Mouse (Mus musculus) liver, embryonic 13.5 days (tissue): Measurements from ENCODE around the gene Fbxl17. TPM values are rescaled to one million over a fixed set of nuclear protein-coding genes. Genes with fewer than 3 reads are reported as not detected.

Experiments
- ATAC-seq: fragments of 200-750 bp; cut with Nextera tagmentation; 2 replicates; pipeline ENCODE4 v1.8.0; 2017; ENCODE audit warnings: low read depth, mild to moderate bottlenecking, moderate number of reproducible peaks, moderate library complexity
- DNase-seq: peaks from one replicate; pipeline ENCODE4 v3.0.0; 2022
- H3K27ac ChIP-seq: fragments of 300-500 bp; sonication (generic); 2 replicates; pipeline ENCODE4 v1.5.1; 2015; ENCODE audit warnings: moderate library complexity, mild to moderate bottlenecking, inconsistent platforms
- H3K27me3 ChIP-seq: fragments of 300-500 bp; sonication (generic); 2 replicates; pipeline ENCODE4 v1.6.1; 2015; ENCODE audit warnings: mild to moderate bottlenecking, inconsistent platforms
- H3K36me3 ChIP-seq: fragments of 300-500 bp; sonication (generic); 2 replicates; pipeline ENCODE4 v1.6.1; 2015; ENCODE audit warnings: mild to moderate bottlenecking, inconsistent platforms
- H3K4me1 ChIP-seq: fragments of 300-500 bp; sonication (generic); replicated peaks from 2 replicates; pipeline ENCODE4 v1.6.1; 2015; ENCODE audit warnings: inconsistent platforms
- H3K4me2 ChIP-seq: fragments of 300-500 bp; sonication (generic); 2 replicates; pipeline ENCODE4 v1.6.1; 2015; ENCODE audit warnings: inconsistent platforms, mild to moderate bottlenecking, moderate library complexity
- H3K4me3 ChIP-seq: fragments of 300-500 bp; sonication (generic); replicated peaks from 2 replicates; pipeline ENCODE4 v1.5.1; 2015; ENCODE audit warnings: mild to moderate bottlenecking, inconsistent platforms
- H3K9ac ChIP-seq: fragments of 300-500 bp; sonication (generic); 2 replicates; pipeline ENCODE4 v1.6.1; 2015; ENCODE audit warnings: mild to moderate bottlenecking, inconsistent platforms
- H3K9me3 ChIP-seq: fragments of 300-500 bp; sonication (generic); replicated peaks from 2 replicates; pipeline ENCODE4 v1.6.1; 2016; ENCODE audit warnings: inconsistent platforms
- WGBS: fragments of 180-500 bp; shearing (Covaris S2); methylation state at CpG from one replicate; pipeline ENCODE4 v1.1.7; 2015; ENCODE audit not compliant: insufficient replicate concordance; 5-methylcytosine and 5-hydroxymethylcytosine counted together
- polyA plus RNA-seq: library from polyadenylated mRNA; unstranded; fragments of >200 nt; fragmentation: Nextera tagmentation; extraction: Ambion mirVana; gene quantifications from 2 replicates; pipeline ENCODE4 v1.2.1, GENCODE M21; 2015

The Fbxl17 gene
- polyA plus RNA-seq, 1 experiment from 2014 or later, result 1.7 TPM

- no peak overlapping the region for H3K9ac ChIP-seq
- H3K4me3 ChIP-seq, result no peak overlapping the region
- ATAC-seq, result no peak
Observed at GRCm38 (mm10) chr17:63458052-63458451, 41.8 kb downstream of the Fbxl17 start.

GRCm38 (mm10) chr17:63451311-63452006, 48.4 kb downstream of the Fbxl17 start:
- no peak for DNase-seq
- Histone ChIP-seq H3K9me3 (no peaks in the 10 kb centered on the region), H3K27me3 (no peaks in the 10 kb centered on the region), H3K4me3 (no peak overlapping the region), H3K27ac (no peak overlapping the region), H3K9ac (no peak overlapping the region), H3K36me3 (no peaks in the 10 kb centered on the region), H3K4me1 (no peaks in the 10 kb centered on the region), H3K4me2 (no peak overlapping the region)
- WGBS, result 70% methylated on average over 10 of the region's 10 CpGs
- no peak for ATAC-seq

More at GRCm38 (mm10) chr17:63458052-63458451, 41.8 kb downstream of the Fbxl17 start:
- Histone ChIP-seq H3K27ac (no peak overlapping the region), H3K36me3 (peaks cover 3% of the 10 kb centered on the region), H3K4me2 (no peak overlapping the region), H3K4me1 (no peaks in the 10 kb centered on the region; the same call in 1 of the 2 replicates), H3K9me3 (no peaks in the 10 kb centered on the region), H3K27me3 (no peaks in the 10 kb centered on the region)
- DNase-seq, result no peak
- 80% methylated on average over 3 of the region's 3 CpGs for WGBS

GRCm38 (mm10) chr17:63447691-63448090, 52.1 kb downstream of the Fbxl17 start:
- Histone ChIP-seq H3K4me3 (no peak overlapping the region), H3K4me2 (no peak overlapping the region), H3K4me1 (no peaks in the 10 kb centered on the region), H3K9me3 (no peaks in the 10 kb centered on the region), H3K27me3 (no peaks in the 10 kb centered on the region), H3K27ac (no peak overlapping the region), H3K36me3 (no peaks in the 10 kb centered on the region), H3K9ac (no peak overlapping the region)
- DNase-seq, result no peak
- 72% methylated on average over 10 of the region's 10 CpGs for WGBS
- no peak for ATAC-seq

GRCm38 (mm10) chr17:63446971-63447679, 52.7 kb downstream of the Fbxl17 start:
- no peaks in the 10 kb centered on the region for H3K4me1 ChIP-seq
- no peaks in the 10 kb centered on the region for H3K27me3 ChIP-seq
- ATAC-seq (no peak), DNase-seq (no peak)
- no peaks in the 10 kb centered on the region for H3K36me3 ChIP-seq
- no peak overlapping the region for H3K27ac ChIP-seq
- WGBS, result 75% methylated on average over 10 of the region's 10 CpGs
- no peak overlapping the region for H3K9ac ChIP-seq
- no peak overlapping the region for H3K4me3 ChIP-seq
- H3K9me3 ChIP-seq, result no peaks in the 10 kb centered on the region
- no peak overlapping the region for H3K4me2 ChIP-seq

DNA sequence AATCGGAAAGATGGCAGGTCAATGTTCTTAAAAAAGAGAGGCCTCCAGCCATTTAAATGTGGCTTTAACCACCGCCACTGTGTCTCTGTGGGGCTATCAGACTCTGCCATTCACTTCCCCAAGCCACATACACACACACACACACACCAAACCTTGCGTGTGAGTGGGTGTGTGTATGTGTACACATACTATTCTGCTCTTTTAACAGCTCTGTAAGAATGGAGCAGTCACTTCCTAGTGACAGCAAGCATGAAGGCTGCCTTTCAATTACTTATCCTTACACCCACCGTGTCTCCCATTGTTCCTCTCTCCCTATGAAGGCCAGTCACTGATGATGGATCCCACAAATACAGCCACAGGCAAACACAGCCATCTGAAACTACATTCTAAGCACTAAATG, 54.6 kb downstream of the Fbxl17 start:
- Histone ChIP-seq H3K4me1 (no peaks in the 10 kb centered on the region), H3K27ac (no peak overlapping the region), H3K4me2 (no peak overlapping the region), H3K4me3 (no peak overlapping the region), H3K27me3 (no peaks in the 10 kb centered on the region), H3K9ac (no peak overlapping the region), H3K36me3 (no peaks in the 10 kb centered on the region), H3K9me3 (no peaks in the 10 kb centered on the region)
- DNase-seq, result no peak
- no peak for ATAC-seq
- WGBS, result 53% methylated on average over 4 of the region's 4 CpGs

DNA sequence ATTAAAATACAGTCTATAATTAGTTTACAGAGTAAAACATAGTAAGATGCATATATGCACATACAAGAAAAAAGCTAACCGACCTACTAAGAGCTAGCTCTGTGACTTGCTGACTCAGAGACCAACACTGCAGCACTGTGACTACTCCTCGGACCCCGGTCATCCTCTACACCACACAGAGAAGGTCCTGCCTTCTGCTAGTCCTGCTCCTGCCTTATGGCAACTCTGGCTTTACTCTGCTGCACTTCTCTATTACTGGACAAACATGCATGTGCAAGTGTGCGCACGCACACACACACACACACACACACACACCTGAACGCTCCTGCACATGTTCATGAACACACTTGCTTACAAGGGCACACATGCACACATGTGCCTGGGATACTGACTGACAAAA, 62.4 kb downstream of the Fbxl17 start:
- Histone ChIP-seq H3K4me2 (no peak overlapping the region), H3K9ac (no peak overlapping the region), H3K36me3 (no peaks in the 10 kb centered on the region), H3K4me3 (no peak overlapping the region), H3K27me3 (no peaks in the 10 kb centered on the region), H3K4me1 (peaks cover 5% of the 10 kb centered on the region), H3K9me3 (no peaks in the 10 kb centered on the region), H3K27ac (no peak overlapping the region)
- no peak for DNase-seq
- WGBS, result 85% methylated on average over 6 of the region's 6 CpGs
- ATAC-seq, result no peak

DNA sequence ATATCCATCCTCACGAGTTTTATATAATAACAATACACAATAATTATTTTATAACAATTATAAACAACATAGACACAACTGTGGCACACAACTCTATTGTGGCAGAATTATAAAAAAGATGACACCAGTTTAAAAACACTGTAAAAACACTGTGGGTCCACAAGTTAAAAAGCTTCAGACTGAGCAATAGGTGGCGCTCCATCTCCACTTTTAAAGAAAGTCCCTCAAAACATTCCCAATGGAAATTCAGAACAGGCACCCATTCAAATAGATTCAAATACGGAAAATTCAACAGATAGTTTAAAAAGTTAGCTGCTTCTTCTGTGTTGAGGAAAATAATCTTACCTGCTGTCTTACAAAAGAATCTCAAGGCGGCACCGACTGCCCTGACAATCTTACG, 65.7 kb downstream of the Fbxl17 start:
- H3K27ac ChIP-seq, result no peak overlapping the region
- no peaks in the 10 kb centered on the region for H3K9me3 ChIP-seq
- ATAC-seq (no peak), DNase-seq (no peak)
- H3K4me3 ChIP-seq, result no peak overlapping the region
- WGBS, result 60% methylated on average over 6 of the region's 6 CpGs
- no peaks in the 10 kb centered on the region for H3K27me3 ChIP-seq
- no peaks in the 10 kb centered on the region for H3K36me3 ChIP-seq
- H3K9ac ChIP-seq, result no peak overlapping the region
- H3K4me1 ChIP-seq, result peaks cover 23% of the 10 kb centered on the region
- H3K4me2 ChIP-seq, result no peak overlapping the region

GRCm38 (mm10) chr17:63431650-63432049, 68.2 kb downstream of the Fbxl17 start:
- WGBS, result 14% methylated on average over 7 of the region's 7 CpGs

DNA sequence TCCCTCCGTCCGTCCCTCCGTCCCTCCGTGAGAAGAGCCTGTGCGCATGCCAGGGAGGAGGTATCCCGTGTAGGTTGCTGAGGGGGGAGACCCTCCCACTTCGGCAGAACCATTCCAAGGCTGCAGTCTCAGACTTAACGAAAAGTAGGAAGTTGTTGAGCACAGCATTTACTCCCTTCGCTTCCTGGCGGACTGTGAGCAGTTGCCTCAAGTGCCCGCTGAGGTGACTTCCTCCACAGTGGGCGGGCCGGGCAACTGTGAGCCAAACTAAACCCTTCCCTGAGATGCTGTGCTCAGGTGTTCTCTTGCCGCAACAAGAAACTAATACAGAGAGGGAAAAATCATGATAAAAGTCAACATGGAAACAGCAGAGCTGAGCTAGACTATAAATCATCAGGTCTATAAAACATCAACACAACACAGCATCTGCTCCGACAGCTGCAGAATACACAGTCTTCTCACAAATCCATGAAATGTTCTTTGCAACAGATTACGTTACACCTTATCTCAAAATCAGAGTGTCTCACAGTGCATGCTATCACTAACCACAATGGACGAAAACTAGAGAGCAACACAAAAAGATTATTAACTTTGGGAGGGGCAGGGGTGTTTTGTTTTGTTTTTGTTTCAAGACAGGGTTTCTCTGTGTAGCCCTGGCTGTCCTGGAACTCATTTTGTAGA, 69.3 kb downstream of the Fbxl17 start:
- Histone ChIP-seq H3K4me2 (peak overlapping the region; percentile 27), H3K4me3 (0 out of 2 replicates have a peak overlapping the region, but pooled peaks have one; percentile 1), H3K36me3 (no peaks in the 10 kb centered on the region), H3K27ac (no peak overlapping the region), H3K9ac (no peak overlapping the region), H3K9me3 (no peaks in the 10 kb centered on the region), H3K27me3 (no peaks in the 10 kb centered on the region), H3K4me1 (peaks cover 23% of the 10 kb centered on the region)
- ATAC-seq (no peak), DNase-seq (no peak)
- 22% methylated on average over 17 of the region's 17 CpGs for WGBS

More at GRCm38 (mm10) chr17:63431650-63432049, 68.2 kb downstream of the Fbxl17 start:
- Histone ChIP-seq H3K36me3 (no peaks in the 10 kb centered on the region), H3K4me1 (peaks cover 23% of the 10 kb centered on the region), H3K9ac (no peak overlapping the region), H3K27me3 (no peaks in the 10 kb centered on the region), H3K4me3 (no peak overlapping the region), H3K4me2 (0 out of 2 replicates have a peak overlapping the region, but pooled peaks have one; percentile 21), H3K9me3 (no peaks in the 10 kb centered on the region), H3K27ac (no peak overlapping the region)
- DNase-seq (no peak), ATAC-seq (no peak)

DNA sequence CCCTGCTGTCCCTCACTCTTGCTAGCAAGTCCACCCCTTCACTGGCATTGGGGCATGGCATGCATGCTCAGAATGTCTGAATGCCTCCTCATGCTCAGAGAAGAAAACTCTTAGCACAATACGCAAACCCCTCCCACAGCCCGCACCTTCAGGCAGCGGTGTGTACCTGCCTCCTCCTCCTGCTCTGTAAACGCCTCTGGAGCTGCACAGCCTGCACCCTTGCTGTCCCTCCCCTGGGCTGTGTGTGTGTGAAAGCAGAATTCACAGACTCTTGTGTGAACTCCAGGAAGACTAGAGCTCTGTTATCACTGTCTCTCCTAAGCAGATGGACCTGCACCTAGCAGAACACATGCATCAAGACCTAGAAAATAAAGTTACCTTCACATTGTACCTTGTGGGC, 76.0 kb downstream of the Fbxl17 start:
- H3K27ac ChIP-seq, result no peak overlapping the region
- no peak overlapping the region for H3K4me2 ChIP-seq
- H3K9ac ChIP-seq, result no peak overlapping the region
- 76% methylated on average over 4 of the region's 4 CpGs for WGBS
- H3K4me1 ChIP-seq, result no peaks in the 10 kb centered on the region
- no peaks in the 10 kb centered on the region for H3K27me3 ChIP-seq
- ATAC-seq (no peak), DNase-seq (no peak)
- no peak overlapping the region for H3K4me3 ChIP-seq
- H3K9me3 ChIP-seq, result no peaks in the 10 kb centered on the region
- no peaks in the 10 kb centered on the region for H3K36me3 ChIP-seq

- H3K27ac ChIP-seq, result no peak overlapping the region
- H3K4me3 ChIP-seq, result no peak overlapping the region
- no peaks in the 10 kb centered on the region for H3K4me1 ChIP-seq
- WGBS, result 52% methylated on average over 5 of the region's 5 CpGs
- DNase-seq (no peak), ATAC-seq (no peak)
- H3K36me3 ChIP-seq, result no peaks in the 10 kb centered on the region
- no peaks in the 10 kb centered on the region for H3K9me3 ChIP-seq
- H3K4me2 ChIP-seq, result no peak overlapping the region
- H3K9ac ChIP-seq, result no peak overlapping the region
- no peaks in the 10 kb centered on the region for H3K27me3 ChIP-seq
Observed at GRCm38 (mm10) chr17:63422685-63423084, 77.1 kb downstream of the Fbxl17 start.
